In genomic region chr2:58388601-58389000, GRCm38 (mm10) we compare ENCODE assay signal across 28 mouse cellular contexts. TPM values are rescaled to one million over a fixed set of nuclear protein-coding genes. Genes with fewer than 3 reads are reported as not detected.
DNase-seq lines count a peak whose midpoint lies in the region; ATAC-seq and TF ChIP-seq lines count a peak whose summit lies in the region.
"Had no signal": no experiment of that assay in that cellular context is flagged by ENCODE, and none has a peak within 500 bp of the region (broad histone marks: within the 10 kb centered on the region; RNA-seq: fewer than 3 reads in every experiment).

No protein-coding gene starts in this region.

- no peak for TF ChIP-seq POLR2A in brain, embryonic 14.5 days (IDR thresholded peaks at IDR 0.05; ENCODE audit: borderline replicate concordance, extremely low read depth, insufficient read depth, insufficient read length, poor library complexity, severe bottlenecking)

- WGBS in forebrain, embryonic 14.5 days: 42% methylated on average over 7 of the region's 7 CpGs
- WGBS in forebrain, embryonic 12.5 days: 73% methylated on average over 7 of the region's 7 CpGs

- TF ChIP-seq CTCF in layer of hippocampus, adult 2 months (conservative IDR thresholded peaks at IDR 0.05): no peak
- no peak for TF ChIP-seq CTCF in brain, embryonic 14.5 days (IDR thresholded peaks at IDR 0.05; ENCODE audit: borderline replicate concordance, extremely low read depth, insufficient read depth, insufficient read length)

- no peak overlapping the region for H3K4me2 ChIP-seq in forebrain, embryonic 14.5 days (ENCODE audit: low read length)
- H3K4me2 ChIP-seq in forebrain, embryonic 12.5 days: no peak overlapping the region
- H3K4me2 ChIP-seq: heart, embryonic 13.5 days; hindbrain, embryonic 14.5 days had no signal

- no peaks in the 10 kb centered on the region for H3K27me3 ChIP-seq in forebrain, embryonic 14.5 days (replicated peaks; ENCODE audit: control insufficient read depth, insufficient read depth, low read length)
- H3K27me3 ChIP-seq in forebrain, embryonic 12.5 days: no peaks in the 10 kb centered on the region
- H3K27me3 ChIP-seq: CH12.LX; heart, embryonic 13.5 days had no signal

- no peak overlapping the region for H3K4me3 ChIP-seq in forebrain, embryonic 14.5 days (ENCODE audit: low read depth, low read length)
- no peak overlapping the region for H3K4me3 ChIP-seq in forebrain, embryonic 12.5 days (replicated peaks)
- H3K4me3 ChIP-seq in layer of hippocampus, adult 2 months: no peak overlapping the region
- H3K4me3 ChIP-seq: heart, adult 2 months; heart, embryonic 10.5 days; heart, embryonic 13.5 days had no signal

- no peaks in the 10 kb centered on the region for H3K36me3 ChIP-seq in forebrain, embryonic 14.5 days (ENCODE audit: control insufficient read depth, insufficient read depth, low read length)
- H3K36me3 ChIP-seq in forebrain, embryonic 12.5 days (replicated peaks): no peaks in the 10 kb centered on the region
- H3K36me3 ChIP-seq: G1E; heart, embryonic 10.5 days; heart, embryonic 13.5 days had no signal

- intact Hi-C loops in left cerebral cortex, postnatal 14 days (cut with DNase I): no loop called here

- no peak overlapping the region for H3K27ac ChIP-seq in forebrain, embryonic 14.5 days (ENCODE audit: low read depth, low read length)
- H3K27ac ChIP-seq in forebrain, embryonic 12.5 days: no peak overlapping the region
- peak overlapping the region; percentile 2; the same call in 1 of the 2 replicates for H3K27ac ChIP-seq in layer of hippocampus, adult 2 months
- H3K27ac ChIP-seq: heart, adult 2 months; heart, embryonic 10.5 days; heart, embryonic 13.5 days; hindbrain, embryonic 14.5 days; hindbrain, postnatal 0 days had no signal

- H3K9me3 ChIP-seq in forebrain, embryonic 14.5 days (replicated peaks; ENCODE audit: control insufficient read depth, low read length): no peaks in the 10 kb centered on the region
- H3K9me3 ChIP-seq in forebrain, embryonic 12.5 days: no peaks in the 10 kb centered on the region
- H3K9me3 ChIP-seq: heart, embryonic 10.5 days; heart, embryonic 13.5 days had no signal

- H3K9ac ChIP-seq in forebrain, embryonic 14.5 days (ENCODE audit: low read length): no peak overlapping the region
- H3K9ac ChIP-seq in forebrain, embryonic 12.5 days: no peak overlapping the region
- H3K9ac ChIP-seq: heart, embryonic 13.5 days; hindbrain, embryonic 14.5 days had no signal

- H3K4me1 ChIP-seq in forebrain, embryonic 14.5 days (ENCODE audit: control insufficient read depth, insufficient read depth, low read length): no peaks in the 10 kb centered on the region
- H3K4me1 ChIP-seq in forebrain, embryonic 12.5 days: no peaks in the 10 kb centered on the region
- H3K4me1 ChIP-seq: heart, embryonic 10.5 days; heart, embryonic 13.5 days had no signal

- DNase-seq in forebrain, embryonic 14.5 days (ENCODE audit: low spot score): peak; percentile 65
- peak in 1 of 2 experiments; percentile 25 for DNase-seq in layer of hippocampus, adult 2 months (ENCODE audit: low spot score in 2 of 2)
- no peak for DNase-seq in layer of hippocampus, postnatal 10 days (ENCODE audit: low spot score in 2 of 2)
- peak; percentile 6 for DNase-seq in NIH3T3 (ENCODE audit: low read depth)
- peak; percentile 73 for DNase-seq in brain, embryonic 14.5 days (ENCODE audit: low read depth)
- DNase-seq in left cerebral cortex, postnatal 14 days (ENCODE audit: low spot score in 2 of 2): no peak
- DNase-seq in thymus, postnatal 4 days: no peak
- DNase-seq: adrenal gland, adult 2 months; adrenal gland, postnatal 14 days; B cell, adult 2 months; cerebellum, adult 18-20 months; cerebellum, adult 9-10 months; cerebellum, postnatal 14 days; gastrocnemius, postnatal 25 days; heart, adult 2 months; heart, postnatal 14 days; heart, postnatal 4 days had no signal

- ATAC-seq in forebrain, embryonic 14.5 days: peak; percentile 70; the same call in 1 of the 2 replicates
- no peak for ATAC-seq in forebrain, embryonic 12.5 days (ENCODE audit: low FRiP score)
- ATAC-seq: hindbrain, postnatal 0 days; inflammation-experienced regulatory T-cells, adult 6 months; intestine, embryonic 16.5 days had no signal

RNA-seq across cellular contexts. Expression of gene Acvr1c, which starts 30.9 kb away (rescaled TPM):
- polyA plus RNA-seq in forebrain, embryonic 14.5 days (2014; fragmentation: Nextera tagmentation; extraction: Ambion mirVana): 1.1 and 1.2 TPM in 2 replicates
- 0.23 and 1.1 TPM in 2 replicates for polyA plus RNA-seq in forebrain, embryonic 12.5 days (2016; fragmentation: Nextera tagmentation; extraction: Ambion mirVana)
- total RNA-seq in layer of hippocampus, adult 2 months (2021): 10 to 100 TPM; 14.7 to 15.8 TPM
- total RNA-seq in layer of hippocampus, postnatal 10 days (2021): 1 to 10 TPM; 4.5 to 5.4 TPM
- polyA plus RNA-seq in brain, embryonic 14.5 days (2012; rRNA removed): 0.26 and 0.34 TPM in 2 replicates
- 1 to 10 TPM; 6.2 to 7.3 TPM for total RNA-seq in left cerebral cortex, postnatal 14 days (2021)
- total RNA-seq: granulocyte monocyte progenitor cell, adult 5-6 weeks had no signal
- polyA plus RNA-seq: embryonic facial prominence, embryonic 11.5 days; G1E had no signal

Comparison
In these comparisons a context has a peak if more than half of its experiments do, and no peak if none do; other contexts are left out.
1. DNase-seq: peak in forebrain, embryonic 14.5 days (single experiment), NIH3T3 (single experiment) and brain, embryonic 14.5 days (single experiment); none in layer of hippocampus, postnatal 10 days (0 of 2), left cerebral cortex, postnatal 14 days (0 of 2) and thymus, postnatal 4 days (single experiment).